Mouse (Mus musculus): ENCODE measurements at regions not wholly inside any gene's neighbourhood (a gene's known extent, or its start where the extent isn't known, plus 50 kb on each side); places are given as distances from the start of the nearest gene placed in this dataset.
"Not testable (repeated sequence)": the region's sequence is repeated elsewhere in the genome, so short reads cannot be mapped to it uniquely, and the experiment has no call there.

- DNase-seq (ENCODE audit: low spot score), result no peak
Measured at GRCm38 (mm10) chr8:28371752-28372151, 924.3 kb downstream of the Poteg start.

GRCm38 (mm10) chr8:28400141-28400540 is 952.7 kb downstream of the Poteg start:
- no peak for DNase-seq (ENCODE audit: low spot score)

GRCm38 (mm10) chr8:28427544-28428135 is 980.2 kb downstream of the Poteg start:
- no peak for DNase-seq (ENCODE audit: low spot score)

GRCm38 (mm10) chr8:28473190-28473589 is 1025.7 kb downstream of the Poteg start:
- peak; percentile 0 for DNase-seq (ENCODE audit: low spot score)

GRCm38 (mm10) chr8:28487913-28488312 is 1040.4 kb downstream of the Poteg start:
- DNase-seq (ENCODE audit: low spot score), result no peak

GRCm38 (mm10) chr8:28503488-28504319 is 1056.2 kb downstream of the Poteg start:
- DNase-seq (ENCODE audit: low spot score), result no peak

- not testable (repeated sequence) for DNase-seq (ENCODE audit: low spot score)
Measured at GRCm38 (mm10) chr8:28523506-28523905, 1076.0 kb downstream of the Poteg start.

- no peak for DNase-seq (ENCODE audit: low spot score)
Measured at GRCm38 (mm10) chr8:28547236-28547635, 1099.8 kb downstream of the Poteg start.

- DNase-seq (ENCODE audit: low spot score), result no peak
Measured at GRCm38 (mm10) chr8:28559881-28560280, 1112.4 kb downstream of the Poteg start.

- peak; percentile 7 for DNase-seq (ENCODE audit: low spot score)
Measured at GRCm38 (mm10) chr8:28579250-28579651, 1131.8 kb downstream of the Poteg start.

GRCm38 (mm10) chr8:28580821-28581220 is 1133.4 kb downstream of the Poteg start:
- DNase-seq (ENCODE audit: low spot score), result no peak

- DNase-seq (ENCODE audit: low spot score), result no peak
Measured at GRCm38 (mm10) chr8:28589999-28590398, 1142.5 kb downstream of the Poteg start.

- DNase-seq (ENCODE audit: low spot score), result no peak
Measured at GRCm38 (mm10) chr8:28593238-28593637, 1145.8 kb downstream of the Poteg start.

GRCm38 (mm10) chr8:28594191-28594590 is 1146.7 kb downstream of the Poteg start:
- DNase-seq (ENCODE audit: low spot score), result no peak

- DNase-seq (ENCODE audit: low spot score), result no peak
Measured at GRCm38 (mm10) chr8:28594606-28595005, 1147.1 kb downstream of the Poteg start.

GRCm38 (mm10) chr8:28595880-28596279 is 1148.4 kb downstream of the Poteg start:
- no peak for DNase-seq (ENCODE audit: low spot score)

Measured in left cerebral cortex, adult 11 months (tissue).